Mouse (Mus musculus) forebrain, embryonic 13.5 days (tissue): ENCODE results near the gene Shroom1. TPM values are rescaled to one million over a fixed set of nuclear protein-coding genes. Genes with fewer than 3 reads are reported as not detected.

Experiments
- ATAC-seq: fragments of 200-750 bp; cut with Nextera tagmentation; 2 replicates; pipeline ENCODE4 v1.8.0; 2017
- H3K27ac ChIP-seq: fragments of 300-500 bp; sonication (generic); 2 replicates; pipeline ENCODE4 v1.5.1; 2015; ENCODE audit warnings: inconsistent platforms, mild to moderate bottlenecking, moderate library complexity
- H3K27me3 ChIP-seq: fragments of 300-500 bp; sonication (generic); 2 replicates; pipeline ENCODE4 v1.6.1; 2015; ENCODE audit warnings: mild to moderate bottlenecking, inconsistent platforms
- H3K36me3 ChIP-seq: fragments of 300-500 bp; sonication (generic); 2 replicates; pipeline ENCODE4 v1.6.1; 2015; ENCODE audit warnings: mild to moderate bottlenecking, inconsistent platforms; ENCODE audit not compliant: poor library complexity, severe bottlenecking
- H3K4me1 ChIP-seq: fragments of 300-500 bp; sonication (generic); 2 replicates; pipeline ENCODE4 v1.6.1; 2015; ENCODE audit warnings: inconsistent platforms
- H3K4me2 ChIP-seq: fragments of 300-500 bp; sonication (generic); 2 replicates; pipeline ENCODE4 v1.6.1; 2015; ENCODE audit warnings: inconsistent platforms, mild to moderate bottlenecking, moderate library complexity
- H3K4me3 ChIP-seq: fragments of 300-500 bp; sonication (generic); 2 replicates; pipeline ENCODE4 v1.5.1; 2015; ENCODE audit warnings: mild to moderate bottlenecking, inconsistent platforms
- H3K9ac ChIP-seq: fragments of 300-500 bp; sonication (generic); 2 replicates; pipeline ENCODE4 v1.6.1; 2015; ENCODE audit warnings: mild to moderate bottlenecking, inconsistent platforms
- H3K9me3 ChIP-seq: fragments of 300-500 bp; sonication (generic); replicated peaks from 2 replicates; pipeline ENCODE4 v1.6.1; 2016; ENCODE audit warnings: inconsistent platforms
- WGBS: fragments of 180-500 bp; shearing (Covaris S2); methylation state at CpG from one replicate; pipeline ENCODE4 v1.1.7; 2015; 5-methylcytosine and 5-hydroxymethylcytosine counted together
- microRNA-seq: library from miRNA; unstranded; fragments of <30 nt; microRNA quantifications from one replicate; pipeline ENCODE4, GENCODE M21; 2016
- polyA plus RNA-seq: library from polyadenylated mRNA; unstranded; fragments of >200 nt; fragmentation: Nextera tagmentation; extraction: Ambion mirVana; gene quantifications from 2 replicates; pipeline ENCODE4 v1.2.1, GENCODE M21; 2015

Gene Shroom1
- polyA plus RNA-seq, 1 experiment from 2014 or later = 1.3 TPM

- Histone ChIP-seq H3K36me3 (no peaks in the 10 kb centered on the region), H3K4me3 (no peak overlapping the region), H3K9ac (no peak overlapping the region), H3K27ac (no peak overlapping the region), H3K4me1 (peaks cover 15% of the 10 kb centered on the region), H3K4me2 (no peak overlapping the region), H3K27me3 (no peaks in the 10 kb centered on the region), H3K9me3 (no peaks in the 10 kb centered on the region)
- peak; percentile 48 for ATAC-seq
- 58% methylated on average over 5 of the region's 5 CpGs for WGBS
Observed at GRCm38 (mm10) chr11:53505026-53505663, 48.1 kb downstream of the Shroom1 start.

DNA sequence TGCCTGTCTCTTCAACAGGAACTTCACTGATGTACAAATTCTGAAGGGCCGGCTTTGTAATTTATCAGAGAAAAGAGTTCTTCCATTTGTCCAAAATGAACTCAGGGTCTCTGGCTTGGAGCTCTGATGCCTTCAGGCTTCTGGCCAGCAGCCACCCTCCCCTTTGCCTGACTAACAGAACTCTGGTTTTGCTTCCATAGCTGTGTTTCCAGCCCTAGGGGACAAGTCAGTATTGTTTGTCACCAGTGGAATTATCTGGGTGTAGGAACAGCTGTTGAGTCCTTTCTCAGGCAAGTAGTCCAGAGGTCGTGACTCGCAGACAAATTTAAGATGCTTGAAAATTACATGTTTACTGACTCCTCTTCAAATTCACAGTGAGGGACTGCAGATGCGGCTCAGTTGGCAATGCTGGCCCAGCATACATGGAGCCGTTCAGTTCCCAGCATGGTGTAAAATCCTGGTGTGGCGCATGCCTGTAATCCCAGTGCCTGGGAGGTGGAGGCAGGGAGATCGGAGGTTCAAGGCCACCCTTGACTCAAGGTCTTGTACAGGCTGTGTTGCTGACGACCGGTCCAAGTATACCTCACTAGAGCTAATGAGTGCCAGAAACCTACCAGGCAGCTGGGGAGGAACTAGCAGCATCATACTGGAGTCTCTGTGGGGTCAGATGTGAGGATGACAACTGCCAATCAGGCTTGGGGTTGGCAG, 50.2 kb downstream of the Shroom1 start:
- no peak overlapping the region for H3K9ac ChIP-seq
- no peak overlapping the region for H3K4me2 ChIP-seq
- 0 out of 2 replicates have a peak, but pooled peaks cover 6% of the 10 kb centered on the region for H3K4me1 ChIP-seq
- H3K4me3 ChIP-seq = no peak overlapping the region
- H3K27me3 ChIP-seq = no peaks in the 10 kb centered on the region
- no peaks in the 10 kb centered on the region for H3K9me3 ChIP-seq
- 91% methylated on average over 9 of the region's 9 CpGs for WGBS
- no peak for ATAC-seq
- no peaks in the 10 kb centered on the region for H3K36me3 ChIP-seq
- no peak overlapping the region for H3K27ac ChIP-seq

DNA sequence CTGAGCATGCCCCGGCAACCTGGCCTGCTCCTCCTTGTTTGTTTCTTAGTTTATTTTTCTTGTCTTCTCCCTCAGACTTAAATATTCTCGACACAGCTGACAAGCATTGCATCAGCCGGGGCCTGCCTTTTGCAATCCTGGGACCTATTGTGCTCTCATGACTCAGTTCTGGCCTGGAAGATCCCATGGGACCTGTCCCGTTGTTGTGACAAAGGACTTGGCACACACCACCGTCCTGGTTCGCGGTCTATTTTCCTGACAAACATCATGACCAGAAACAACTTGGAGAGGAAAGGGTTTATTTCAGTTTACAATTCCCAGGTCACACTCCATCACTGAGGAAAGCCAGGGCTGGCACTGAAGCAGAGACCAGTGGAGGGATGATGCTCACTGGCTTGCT, 51.1 kb downstream of the Shroom1 start:
- Histone ChIP-seq H3K4me3 (no peak overlapping the region), H3K9me3 (no peaks in the 10 kb centered on the region), H3K9ac (no peak overlapping the region), H3K36me3 (no peaks in the 10 kb centered on the region), H3K4me2 (no peak overlapping the region), H3K27me3 (no peaks in the 10 kb centered on the region), H3K27ac (no peak overlapping the region), H3K4me1 (0 out of 2 replicates have a peak, but pooled peaks cover 6% of the 10 kb centered on the region)
- whole genome bisulfite sequencing = 68% methylated on average over 7 of the region's 7 CpGs
- ATAC-seq = no peak

DNA sequence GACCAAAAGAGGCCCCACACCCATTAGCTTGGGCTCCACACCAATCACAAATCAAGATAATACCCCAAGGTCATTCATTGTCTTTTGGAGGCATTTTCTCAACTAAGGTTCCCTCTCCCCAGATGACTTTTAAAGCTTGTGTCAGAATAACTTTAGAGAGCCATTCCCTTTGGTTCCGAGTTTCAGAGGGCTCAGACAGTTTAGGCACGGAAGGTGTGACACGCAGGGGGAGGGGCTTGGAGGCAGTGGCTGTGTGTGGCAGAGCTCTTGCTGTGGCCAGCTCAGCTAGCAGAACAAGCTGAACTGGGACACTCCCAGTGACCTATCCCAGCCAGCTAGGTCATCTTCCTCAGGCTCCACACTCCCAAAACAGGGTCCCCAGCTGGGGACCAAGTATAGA, 51.6 kb downstream of the Shroom1 start:
- Histone ChIP-seq H3K4me2 (no peak overlapping the region), H3K27me3 (no peaks in the 10 kb centered on the region), H3K4me3 (no peak overlapping the region), H3K9ac (no peak overlapping the region), H3K4me1 (0 out of 2 replicates have a peak, but pooled peaks cover 6% of the 10 kb centered on the region), H3K27ac (no peak overlapping the region), H3K9me3 (no peaks in the 10 kb centered on the region), H3K36me3 (no peaks in the 10 kb centered on the region)
- WGBS = 44% methylated on average over 3 of the region's 3 CpGs
- no peak for ATAC-seq

DNA sequence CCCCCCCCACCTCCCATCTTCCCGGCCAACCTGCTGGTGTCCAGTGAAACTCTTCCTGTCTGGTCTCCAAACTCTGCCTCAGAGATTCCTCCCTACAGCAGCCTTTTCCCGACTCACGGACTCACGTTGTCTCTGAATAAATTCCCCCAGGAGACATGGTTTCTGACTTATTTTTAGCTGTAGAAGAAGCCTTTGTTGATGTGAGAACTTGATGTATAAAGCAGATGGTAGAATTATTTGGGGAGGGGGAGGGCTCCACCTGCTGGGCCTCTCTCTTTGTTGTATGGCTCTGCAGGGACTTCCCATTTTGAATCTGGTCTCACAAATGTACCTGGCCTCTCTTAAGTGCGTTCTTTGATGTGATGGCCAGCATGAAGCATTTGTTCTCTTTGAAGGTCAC, 53.3 kb downstream of the Shroom1 start:
- 62% methylated on average over 5 of the region's 5 CpGs for WGBS
- Histone ChIP-seq H3K4me3 (no peak overlapping the region), H3K9me3 (no peaks in the 10 kb centered on the region), H3K4me1 (no peaks in the 10 kb centered on the region), H3K4me2 (no peak overlapping the region), H3K27ac (no peak overlapping the region), H3K27me3 (no peaks in the 10 kb centered on the region), H3K36me3 (no peaks in the 10 kb centered on the region), H3K9ac (no peak overlapping the region)
- ATAC-seq = no peak

GRCm38 (mm10) chr11:53516775-53517627, 60.0 kb downstream of the Shroom1 start:
- Histone ChIP-seq H3K36me3 (no peaks in the 10 kb centered on the region), H3K9ac (no peak overlapping the region), H3K27me3 (no peaks in the 10 kb centered on the region; the same call in 1 of the 2 replicates), H3K9me3 (no peaks in the 10 kb centered on the region), H3K4me1 (peaks cover 25% of the 10 kb centered on the region), H3K4me3 (no peak overlapping the region), H3K4me2 (no peak overlapping the region), H3K27ac (no peak overlapping the region)
- no peak for ATAC-seq
- 76% methylated on average over 8 of the region's 8 CpGs for WGBS

Small RNA genes lying within 50 kb of the gene (microRNA-seq; reads per million reads assigned to microRNA genes)
- gene Mir6920 = not detected

Other genes with a start within 250 kb of the Shroom1 start
- gene Hspa4, start 156.7 kb upstream of the Shroom1 start, polyA plus RNA-seq = 62.7 and 67.2 TPM in 2 replicates
- gene Zcchc10, start 132.5 kb upstream of the Shroom1 start, polyA plus RNA-seq = 18.1 and 19.0 TPM in 2 replicates
- 66.0 and 66.7 TPM in 2 replicates for gene Aff4, start 106.4 kb upstream of the Shroom1 start, polyA plus RNA-seq
- 0.49 TPM in 1 of 2 replicates, not detected in the other for gene Leap2, start 34.0 kb upstream of the Shroom1 start, polyA plus RNA-seq
- gene Uqcrq, start 26.4 kb upstream of the Shroom1 start, polyA plus RNA-seq = 677 and 698 TPM in 2 replicates
- 2.1 and 2.7 TPM in 2 replicates for gene Gdf9, start 26.2 kb upstream of the Shroom1 start, polyA plus RNA-seq
- not detected in 2 replicates for gene Gm10447, start 95 bp upstream of the Shroom1 start, polyA plus RNA-seq
- gene Gm9837, start 13.3 kb downstream of the Shroom1 start, polyA plus RNA-seq = not detected in 2 replicates
- not detected in 2 replicates for gene Gm9945, start 23.0 kb downstream of the Shroom1 start, polyA plus RNA-seq
- gene Sowaha, start 23.1 kb downstream of the Shroom1 start, polyA plus RNA-seq = 0.97 and 1.1 TPM in 2 replicates
- 17.1 and 17.9 TPM in 2 replicates for gene Sept8, start 62.1 kb downstream of the Shroom1 start, polyA plus RNA-seq
- gene Kif3a, start 110.2 kb downstream of the Shroom1 start, polyA plus RNA-seq = 199 and 202 TPM in 2 replicates
- 1.8 and 2.9 TPM in 2 replicates for gene Il4, start 161.5 kb downstream of the Shroom1 start, polyA plus RNA-seq
- not detected in 2 replicates for gene Il13, start 177.5 kb downstream of the Shroom1 start, polyA plus RNA-seq